8 mouse cellular contexts compared by ENCODE assay signal in the genomic region with DNA sequence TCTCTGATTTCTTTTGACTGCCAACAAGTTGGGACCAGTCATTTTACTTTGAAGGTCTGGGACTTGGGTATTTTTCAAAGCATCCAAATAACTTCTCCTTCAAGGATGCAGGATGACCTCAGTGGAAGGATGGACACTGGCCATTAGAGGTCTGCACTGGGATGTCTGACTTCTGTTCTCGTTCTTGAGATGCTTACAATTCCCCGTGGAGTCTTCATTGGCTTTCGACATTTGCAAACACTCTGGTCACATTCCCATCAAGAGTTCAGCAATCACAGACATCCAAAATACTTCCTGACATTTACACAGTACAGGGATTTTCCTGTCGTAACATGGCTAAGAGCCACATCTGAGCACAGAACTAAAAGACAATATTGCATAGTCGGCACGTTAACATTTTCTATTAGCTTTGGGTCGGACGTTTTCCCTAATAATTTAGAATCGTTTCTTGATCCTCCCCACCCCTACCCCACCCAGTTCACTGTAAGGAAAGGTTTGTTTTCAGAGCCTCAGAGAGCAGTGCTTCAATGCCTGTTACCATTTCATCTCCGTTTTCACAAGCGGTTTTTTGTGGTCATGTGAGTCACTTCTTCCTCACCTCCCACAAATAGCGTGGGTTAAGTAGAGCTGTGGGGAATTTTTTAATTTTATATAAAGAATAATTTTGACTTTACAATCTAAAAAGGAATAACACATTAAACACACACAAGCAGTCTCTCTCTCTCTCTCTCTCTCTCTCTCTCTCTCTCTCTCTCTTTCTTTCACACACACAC. TPM values are rescaled to one million over a fixed set of nuclear protein-coding genes. Genes with fewer than 3 reads are reported as not detected.
A peak's percentile ranks its signal among the peaks of the same experiment; 100 is the strongest.
DNase-seq lines count a peak whose midpoint lies in the region; ATAC-seq lines count a peak whose summit lies in the region.

No protein-coding gene starts in this region.

- peak overlapping the region; percentile 56 for H3K4me2 ChIP-seq in heart, embryonic 15.5 days
- H3K4me2 ChIP-seq in heart, embryonic 11.5 days: no peak overlapping the region

- peak; percentile 7 for DNase-seq in thymus, postnatal 0 days (ENCODE audit: low spot score)
- no peak for DNase-seq in thymus, postnatal 4 days
- peak; percentile 17 to 26 for DNase-seq in heart, postnatal 10 days
- DNase-seq in adrenal gland, postnatal 36 days: no peak
- no peak for DNase-seq in Muller cell, postnatal 12 days (ENCODE audit: inconsistent ontology term)
- no peak for DNase-seq in layer of hippocampus, postnatal 25 days (ENCODE audit: extremely low spot score in 1 of 2, low spot score in 1 of 2)

- H3K9me3 ChIP-seq in heart, embryonic 15.5 days (replicated peaks): no peaks in the 10 kb centered on the region
- no peaks in the 10 kb centered on the region for H3K9me3 ChIP-seq in heart, embryonic 11.5 days (replicated peaks; ENCODE audit: control insufficient read depth, low read length)

- H3K27me3 ChIP-seq in heart, embryonic 15.5 days: no peaks in the 10 kb centered on the region
- H3K27me3 ChIP-seq in heart, embryonic 11.5 days (ENCODE audit: control insufficient read depth, insufficient read depth, low read length): no peaks in the 10 kb centered on the region

- ATAC-seq in heart, embryonic 15.5 days (replicated peaks; ENCODE audit: insufficient number of reproducible peaks, insufficient read depth, low FRiP score, low read depth): no peak
- no peak for ATAC-seq in heart, embryonic 11.5 days (replicated peaks; ENCODE audit: insufficient number of reproducible peaks, low FRiP score, low TSS enrichment)

- H3K36me3 ChIP-seq in heart, embryonic 15.5 days: no peaks in the 10 kb centered on the region
- no peaks in the 10 kb centered on the region for H3K36me3 ChIP-seq in heart, embryonic 11.5 days (ENCODE audit: control insufficient read depth, insufficient read depth, low read length)

- intact Hi-C loops in heart, postnatal 10 days (cut with DNase I): loop anchor here (5.0 to 10.0 kb wide), 2 partner anchors 194 to 402 kb away; no protein-coding TSS in a partner anchor

- H3K9ac ChIP-seq in heart, embryonic 15.5 days: no peak overlapping the region
- no peak overlapping the region for H3K9ac ChIP-seq in heart, embryonic 11.5 days (ENCODE audit: low read depth, low read length)

- peaks cover 19% of the 10 kb centered on the region for H3K4me1 ChIP-seq in heart, embryonic 15.5 days (replicated peaks)
- H3K4me1 ChIP-seq in heart, embryonic 11.5 days (ENCODE audit: control insufficient read depth, insufficient read depth, low read length): peaks cover 12% of the 10 kb centered on the region

- no peak overlapping the region; the same call in 1 of the 2 replicates for H3K4me3 ChIP-seq in heart, embryonic 15.5 days
- H3K4me3 ChIP-seq in heart, embryonic 11.5 days (ENCODE audit: low read depth, low read length): no peak overlapping the region

- H3K27ac ChIP-seq in heart, embryonic 15.5 days: no peak overlapping the region
- H3K27ac ChIP-seq in heart, embryonic 11.5 days (ENCODE audit: low read depth, low read length): no peak overlapping the region

- WGBS in heart, embryonic 15.5 days: 69% methylated on average over 12 of the region's 12 CpGs
- 75% methylated on average over 12 of the region's 12 CpGs for WGBS in heart, embryonic 11.5 days (ENCODE audit: insufficient replicate concordance)

RNA-seq across cellular contexts. Expression of a gene that starts 44.3 kb away (rescaled TPM):
- polyA plus RNA-seq in heart, embryonic 15.5 days (2015; fragmentation: Nextera tagmentation; extraction: Ambion mirVana): 0.29 and 0.34 TPM in 2 replicates
- 0.34 and 0.39 TPM in 2 replicates for polyA plus RNA-seq in heart, embryonic 11.5 days (2014; fragmentation: Nextera tagmentation; extraction: Ambion mirVana)
- polyA plus RNA-seq in thymus, postnatal 0 days (2015; fragmentation: Nextera tagmentation; extraction: Ambion mirVana): 0.26 and 0.60 TPM in 2 replicates
- total RNA-seq in heart, postnatal 10 days (2021): under 1 TPM; 0.17 TPM
- total RNA-seq in adrenal gland, postnatal 36 days (2021): under 1 TPM; 0.26 TPM
- total RNA-seq in layer of hippocampus, postnatal 25 days (2021): under 1 TPM; 0.33 to 0.52 TPM

Comparison
In these comparisons a context has a peak if more than half of its experiments do, and no peak if none do; other contexts are left out.
1. DNase-seq: peak in thymus, postnatal 0 days (single experiment) and heart, postnatal 10 days (2 of 2); none in thymus, postnatal 4 days (single experiment), adrenal gland, postnatal 36 days (0 of 2), Muller cell, postnatal 12 days (single experiment) and layer of hippocampus, postnatal 25 days (0 of 2).